ENCODE assay signal across 19 mouse cellular contexts in genomic region chr15:83847512-83847911, GRCm38 (mm10).
DNase-seq lines count a peak whose midpoint lies in the region; ATAC-seq and TF ChIP-seq lines count a peak whose summit lies in the region.
"Had no signal": no experiment of that assay in that cellular context is flagged by ENCODE, and none has a peak within 500 bp of the region (broad histone marks: within the 10 kb centered on the region; RNA-seq: fewer than 3 reads in every experiment).

No protein-coding gene starts in this region.

- no peak overlapping the region for H3K4me3 ChIP-seq in neural tube, embryonic 13.5 days
- no peak overlapping the region for H3K4me3 ChIP-seq in midbrain, embryonic 14.5 days (replicated peaks; ENCODE audit: low read depth, low read length)
- no peak overlapping the region for H3K4me3 ChIP-seq in gastrocnemius, adult 2 months
- H3K4me3 ChIP-seq: embryonic facial prominence, embryonic 10.5 days; erythroblast, embryonic 14.5 days; limb, embryonic 13.5 days; liver, embryonic 15.5 days; neural tube, embryonic 12.5 days had no signal

- intact Hi-C loops in gastrocnemius, adult 2 months (cut with DNase I), result no loop called here

- no peaks in the 10 kb centered on the region for H3K9me3 ChIP-seq in neural tube, embryonic 13.5 days
- H3K9me3 ChIP-seq in midbrain, embryonic 14.5 days (ENCODE audit: control insufficient read depth, low read length), result no peaks in the 10 kb centered on the region
- H3K9me3 ChIP-seq: embryonic facial prominence, embryonic 10.5 days; limb, embryonic 13.5 days; liver, embryonic 15.5 days; neural tube, embryonic 12.5 days had no signal

- H3K4me2 ChIP-seq in neural tube, embryonic 13.5 days, result no peak overlapping the region
- no peak overlapping the region for H3K4me2 ChIP-seq in midbrain, embryonic 14.5 days (ENCODE audit: low read length)
- H3K4me2 ChIP-seq: limb, embryonic 13.5 days; liver, embryonic 15.5 days; neural tube, embryonic 12.5 days had no signal

- H3K4me1 ChIP-seq in neural tube, embryonic 13.5 days (replicated peaks), result peaks cover 61% of the 10 kb centered on the region
- peaks cover 47% of the 10 kb centered on the region for H3K4me1 ChIP-seq in midbrain, embryonic 14.5 days (ENCODE audit: control insufficient read depth, insufficient read depth, low read length)
- H3K4me1 ChIP-seq: limb, embryonic 13.5 days; liver, embryonic 15.5 days had no signal

- 64% methylated on average over 4 of the region's 4 CpGs for WGBS in neural tube, embryonic 13.5 days
- 79% methylated on average over 4 of the region's 4 CpGs for WGBS in midbrain, embryonic 14.5 days

- no peak for DNase-seq in frontal cortex, postnatal 10 days (ENCODE audit: low spot score in 2 of 2)
- no peak for DNase-seq in neural tube, embryonic 10.5 days (ENCODE audit: extremely low spot score, low spot score)
- DNase-seq in midbrain, embryonic 14.5 days, result no peak
- DNase-seq in telencephalon, adult 2 months (ENCODE audit: low read depth, low spot score), result peak; percentile 65
- DNase-seq in heart, adult 11 months, result no peak
- DNase-seq in gastrocnemius, adult 2 months, result no peak
- DNase-seq: adrenal gland, postnatal 36 days; cerebellum, postnatal 10 days; heart, postnatal 14 days; kidney, postnatal 14 days; lung, postnatal 14 days had no signal

- H3K27me3 ChIP-seq in neural tube, embryonic 13.5 days, result no peaks in the 10 kb centered on the region; the same call in 1 of the 2 replicates
- no peaks in the 10 kb centered on the region for H3K27me3 ChIP-seq in midbrain, embryonic 14.5 days (ENCODE audit: control insufficient read depth, insufficient read depth, low read length)
- H3K27me3 ChIP-seq: liver, embryonic 15.5 days had no signal

- no peak overlapping the region for H3K9ac ChIP-seq in neural tube, embryonic 13.5 days
- H3K9ac ChIP-seq in midbrain, embryonic 14.5 days (replicated peaks; ENCODE audit: low read length), result no peak overlapping the region
- H3K9ac ChIP-seq: limb, embryonic 13.5 days; liver, embryonic 15.5 days; neural tube, embryonic 12.5 days had no signal

- TF ChIP-seq CTCF in gastrocnemius, adult 2 months (IDR thresholded peaks at IDR 0.05), result no peak

- peak overlapping the region; percentile 33; the same call in 1 of the 2 replicates for H3K27ac ChIP-seq in neural tube, embryonic 13.5 days (replicated peaks)
- peak overlapping the region; percentile 63 for H3K27ac ChIP-seq in midbrain, embryonic 14.5 days (replicated peaks; ENCODE audit: low read depth, low read length)
- no peak overlapping the region for H3K27ac ChIP-seq in gastrocnemius, adult 2 months
- H3K27ac ChIP-seq: embryonic facial prominence, embryonic 10.5 days; limb, embryonic 13.5 days; liver, embryonic 15.5 days; neural tube, embryonic 12.5 days had no signal

- peak; percentile 36 for ATAC-seq in frontal cortex, adult (ENCODE audit: low TSS enrichment)
- ATAC-seq in neural tube, embryonic 13.5 days (ENCODE audit: low read depth), result no peak
- ATAC-seq in midbrain, embryonic 14.5 days (ENCODE audit: low FRiP score, low TSS enrichment), result no peak
- ATAC-seq: intestine, postnatal 0 days had no signal

- H3K36me3 ChIP-seq in neural tube, embryonic 13.5 days, result no peaks in the 10 kb centered on the region
- no peaks in the 10 kb centered on the region for H3K36me3 ChIP-seq in midbrain, embryonic 14.5 days (ENCODE audit: control insufficient read depth, insufficient read depth, low read length)
- H3K36me3 ChIP-seq: embryonic facial prominence, embryonic 10.5 days; limb, embryonic 13.5 days; liver, embryonic 15.5 days; neural tube, embryonic 12.5 days had no signal
